Mouse (Mus musculus) liver, embryonic 14.5 days (tissue): ENCODE results near the gene Mafb. TPM values are rescaled to one million over a fixed set of nuclear protein-coding genes. Genes with fewer than 3 reads are reported as not detected.
A peak's percentile ranks its signal among the peaks of the same experiment; 100 is the strongest.

Experiments used
- ATAC-seq: fragments of 200-750 bp; cut with Nextera tagmentation; 2 replicates; pipeline ENCODE4 v1.8.0; 2017; ENCODE audit warnings: moderate number of reproducible peaks, mild to moderate bottlenecking, moderate library complexity; ENCODE audit not compliant: insufficient read depth
- DNase-seq, 3 experiments: peaks; one replicate each; pipeline ENCODE4 v3.0.0-alpha.2; 2012 to 2013; ENCODE audit warnings: low read depth in 3 of 3, low spot score in 3 of 3
- H3K27ac ChIP-seq: fragments of 300-500 bp; sonication (generic); 2 replicates; pipeline ENCODE4 v1.5.1; 2014; ENCODE audit warnings: moderate library complexity, mild to moderate bottlenecking, control low read depth, inconsistent platforms
- H3K27me3 ChIP-seq: fragments of 300-500 bp; sonication (generic); 2 replicates; pipeline ENCODE4 v1.6.1; 2014; ENCODE audit warnings: mild to moderate bottlenecking, low read length, moderate library complexity; ENCODE audit not compliant: control insufficient read depth, insufficient read depth
- H3K36me3 ChIP-seq: fragments of 300-500 bp; sonication (generic); replicated peaks from 2 replicates; pipeline ENCODE4 v1.6.1; 2014; ENCODE audit warnings: low read depth; ENCODE audit not compliant: control insufficient read depth, insufficient read depth
- H3K4me1 ChIP-seq, 2 experiments: fragments of 200-500 bp in 1 of 2; fragments of 300-500 bp in 1 of 2; sonication (generic) in 1 of 2; replicated peaks; 2 replicates each; pipeline ENCODE4 v1.6.1; 2012 to 2014; ENCODE audit warnings: antibody characterized with exemption in 1 of 2, inconsistent platforms in 1 of 2, low read length in 1 of 2; ENCODE audit not compliant: control insufficient read depth in 2 of 2, insufficient read depth in 2 of 2
- H3K4me2 ChIP-seq: fragments of 300-500 bp; sonication (generic); 2 replicates; pipeline ENCODE4 v1.6.1; 2014; ENCODE audit warnings: low read depth, mild to moderate bottlenecking, control low read depth, moderate library complexity
- H3K4me3 ChIP-seq, 2 experiments: fragments of 200-500 bp in 1 of 2; fragments of 300-500 bp in 1 of 2; sonication (generic) in 1 of 2; 2 replicates each; pipeline ENCODE4 v1.5.1; 2012 to 2014; ENCODE audit warnings: low read depth in 2 of 2, low read length in 2 of 2, mild to moderate bottlenecking in 2 of 2, control low read depth in 1 of 2, inconsistent platforms in 1 of 2, moderate library complexity in 1 of 2; ENCODE audit not compliant: insufficient read depth in 1 of 2
- H3K9ac ChIP-seq: fragments of 300-500 bp; sonication (generic); replicated peaks from 2 replicates; pipeline ENCODE4 v1.6.1; 2014; ENCODE audit warnings: mild to moderate bottlenecking, control low read depth, moderate library complexity
- H3K9me3 ChIP-seq: fragments of 300-500 bp; sonication (generic); 2 replicates; pipeline ENCODE4 v1.6.1; 2016; ENCODE audit warnings: low read length, mixed read lengths; ENCODE audit not compliant: control insufficient read depth
- CTCF ChIP-seq: IDR thresholded peaks from 2 replicates; pipeline ENCODE4 v1.5.1; 2016; ENCODE audit warnings: antibody characterized with exemption, low read depth, control low read depth
- EP300 ChIP-seq: IDR thresholded peaks from 2 replicates; pipeline ENCODE4 v1.6.1; 2016; ENCODE audit warnings: antibody characterized with exemption, low read depth
- WGBS: fragments of 180-500 bp; shearing (Covaris S2); extraction: QIAGEN DNeasy Blood & Tissue Kit; methylation state at CpG from one replicate; pipeline ENCODE4 v1.1.7; 2014; ENCODE audit not compliant: insufficient replicate concordance; 5-methylcytosine and 5-hydroxymethylcytosine counted together
- polyA plus RNA-seq, 2 experiments: library from polyadenylated mRNA; depleted of rRNA in 1 of 2; stranded (reverse) in 1 of 2; unstranded in 1 of 2; fragments of >200 nt; fragmentation: Nextera tagmentation in 1 of 2; extraction: Ambion mirVana in 1 of 2; gene quantifications; 2 replicates each; pipeline versions ENCODE4 v1.2.1 to v1.2.3; 2012 to 2014

Mafb gene
- polyA plus RNA-seq, 2 experiments, result 2.0 to 2.3 TPM

DNA sequence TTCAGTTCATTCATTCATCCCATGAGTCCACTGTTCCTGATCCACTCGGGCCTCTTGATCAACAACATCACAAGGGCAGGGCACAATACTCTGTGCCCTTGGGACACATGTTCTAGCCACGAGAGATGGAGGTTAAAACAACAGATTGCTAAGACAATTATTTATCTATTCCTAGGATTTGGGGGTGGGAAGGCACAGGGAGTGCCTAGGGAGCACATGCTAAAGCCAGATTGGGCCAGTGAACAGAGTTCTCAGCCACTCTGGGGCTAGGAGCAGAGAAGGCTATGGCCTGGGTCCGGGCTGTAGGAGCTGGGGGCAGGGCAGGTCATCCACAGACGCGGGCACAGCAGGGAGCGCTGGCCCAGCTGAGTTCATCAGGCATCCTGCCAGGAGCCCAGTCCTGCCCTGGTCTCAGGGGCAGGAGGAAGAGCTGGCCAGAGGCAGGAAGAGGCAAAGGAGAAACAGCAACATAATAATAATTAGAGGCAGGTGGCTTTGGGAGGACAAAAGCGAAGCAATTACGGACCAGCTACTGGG lies 15.8 kb downstream of the Mafb start:
- Histone ChIP-seq H3K27ac (no peak overlapping the region), H3K9me3 (no peaks in the 10 kb centered on the region), H3K4me3 (no peak overlapping the region), H3K4me2 (no peak overlapping the region), H3K36me3 (no peaks in the 10 kb centered on the region), H3K9ac (no peak overlapping the region), H3K27me3 (no peaks in the 10 kb centered on the region), H3K4me1 (peaks cover 0 to 13% of the 10 kb centered on the region in 2 experiments; a peak in 2 of 4 replicates)
- DNase-seq (no peak), ATAC-seq (no peak)
- WGBS, result 45% methylated on average over 8 of the region's 8 CpGs
- TF ChIP-seq EP300, result no peak
- TF ChIP-seq CTCF, result no peak

DNA sequence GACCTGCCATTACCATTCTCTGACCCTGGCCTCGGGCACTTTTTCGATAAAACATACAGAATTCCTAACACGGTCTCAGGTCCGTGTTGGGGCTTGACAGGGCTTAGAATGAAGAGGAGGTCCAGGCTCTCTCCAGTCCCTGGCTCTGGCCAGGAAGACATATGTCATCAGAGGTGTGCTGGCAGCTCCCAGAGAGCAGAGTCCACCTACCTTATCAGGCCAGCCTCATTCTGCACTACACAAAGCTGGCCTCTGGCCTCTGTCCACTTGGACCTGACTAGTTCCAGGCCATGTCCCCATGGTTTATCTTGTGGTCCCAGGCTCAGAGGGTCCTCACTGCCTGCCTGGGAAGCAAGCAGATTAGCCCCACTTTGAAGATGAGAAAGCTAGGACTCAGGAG lies 17.3 kb downstream of the Mafb start:
- H3K27ac ChIP-seq, result no peak overlapping the region
- H3K9ac ChIP-seq, result no peak overlapping the region
- H3K4me3 ChIP-seq, result no peak overlapping the region
- peaks cover 0 to 13% of the 10 kb centered on the region in 2 experiments; a peak in 2 of 4 replicates for H3K4me1 ChIP-seq
- 54% methylated on average over 4 of the region's 4 CpGs for WGBS
- ATAC-seq, result peak; percentile 76
- no peaks in the 10 kb centered on the region for H3K9me3 ChIP-seq
- no peak overlapping the region for H3K4me2 ChIP-seq
- H3K36me3 ChIP-seq, result no peaks in the 10 kb centered on the region
- TF ChIP-seq CTCF, result no peak
- TF ChIP-seq EP300, result no peak
- no peaks in the 10 kb centered on the region for H3K27me3 ChIP-seq
- DNase-seq, result peak in 1 of 3 experiments; percentile 17

DNA sequence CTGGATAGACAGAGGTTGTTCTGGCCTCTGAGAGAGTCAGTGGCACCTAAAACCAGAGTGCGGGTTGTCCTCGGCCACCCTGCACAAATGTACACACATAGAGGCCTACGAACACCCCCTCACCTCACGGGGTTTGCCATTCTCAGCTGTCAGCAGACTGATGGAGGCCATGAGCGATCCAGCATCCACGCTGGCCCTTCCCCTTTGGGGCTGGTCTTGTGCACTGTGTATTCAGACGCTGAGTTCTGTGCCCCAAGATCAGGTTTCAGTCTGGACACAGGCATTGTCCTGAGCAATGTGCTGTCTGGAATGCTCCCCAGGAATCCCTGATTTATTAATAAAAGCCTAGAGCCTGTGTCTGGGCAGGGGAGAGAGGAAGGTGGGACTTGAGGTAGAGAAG lies 18.1 kb downstream of the Mafb start:
- Histone ChIP-seq H3K27me3 (no peaks in the 10 kb centered on the region), H3K9me3 (no peaks in the 10 kb centered on the region), H3K27ac (no peak overlapping the region; the same call in 1 of the 2 replicates), H3K36me3 (no peaks in the 10 kb centered on the region), H3K9ac (no peak overlapping the region), H3K4me3 (no peak overlapping the region), H3K4me2 (no peak overlapping the region), H3K4me1 (peaks cover 0 to 14% of the 10 kb centered on the region in 2 experiments; a peak in 2 of 4 replicates)
- TF ChIP-seq EP300 (no peak), CTCF (no peak)
- 53% methylated on average over 7 of the region's 7 CpGs for WGBS
- DNase-seq (no peak), ATAC-seq (peak; percentile 42; the same call in 1 of the 2 replicates)

DNA sequence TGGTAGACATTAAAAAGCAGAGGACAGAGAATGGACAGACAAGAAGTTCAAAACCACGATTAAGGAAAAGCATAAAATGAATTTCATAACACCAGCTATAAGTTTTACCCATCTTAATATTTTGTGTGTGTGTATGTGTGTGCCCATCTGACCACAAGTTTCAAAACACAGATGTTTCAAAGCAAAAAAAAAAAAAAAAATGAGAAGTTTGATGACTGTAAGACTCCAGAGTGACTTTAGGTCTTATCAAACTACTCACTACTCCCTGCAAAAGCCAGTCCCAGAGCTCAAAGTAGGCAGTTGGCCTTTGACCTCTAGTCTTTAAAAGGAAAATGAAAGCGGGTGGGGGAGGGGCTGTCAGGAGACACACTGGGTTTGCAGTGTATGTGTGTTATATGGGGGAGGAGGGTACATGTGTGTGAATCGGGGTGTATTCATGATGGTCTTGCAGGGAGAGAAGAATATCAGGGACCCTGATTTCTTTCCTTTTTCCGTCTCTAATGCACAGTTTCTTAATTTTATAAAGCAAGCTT lies 18.7 kb downstream of the Mafb start:
- Histone ChIP-seq H3K4me2 (no peak overlapping the region), H3K27me3 (no peaks in the 10 kb centered on the region), H3K27ac (no peak overlapping the region), H3K9me3 (no peaks in the 10 kb centered on the region), H3K9ac (no peak overlapping the region), H3K36me3 (no peaks in the 10 kb centered on the region), H3K4me1 (peaks cover 0 to 14% of the 10 kb centered on the region in 2 experiments; a peak in 2 of 4 replicates), H3K4me3 (no peak overlapping the region)
- ATAC-seq (no peak; the same call in 1 of the 2 replicates), DNase-seq (peak in 1 of 3 experiments; percentile 36)
- 43% methylated on average over 4 of the region's 4 CpGs for WGBS
- TF ChIP-seq CTCF, result no peak
- no peak for TF ChIP-seq EP300

DNA sequence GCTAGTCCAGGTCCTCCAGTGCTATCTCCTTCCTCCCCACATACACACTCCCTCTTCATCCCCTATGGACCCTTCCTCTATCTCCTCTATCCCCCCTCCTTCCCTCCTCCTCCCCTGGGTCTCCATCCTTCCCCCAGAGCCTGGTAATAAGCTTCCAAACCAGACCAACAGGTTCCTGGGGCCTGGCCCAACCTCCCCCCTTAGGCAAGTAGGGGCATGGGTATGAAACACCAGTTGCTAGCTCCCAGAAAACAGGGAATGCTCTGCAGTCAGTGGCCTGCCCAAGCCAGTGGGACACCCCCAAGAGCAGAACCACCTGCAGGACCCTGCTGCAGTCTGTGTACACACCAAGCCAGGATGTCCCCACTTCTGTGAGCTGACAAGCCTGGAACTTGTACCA lies 21.2 kb downstream of the Mafb start:
- no peaks in the 10 kb centered on the region for H3K36me3 ChIP-seq
- no peak for ATAC-seq

More for the DNA sequence above, 21.2 kb downstream of the Mafb start:
- H3K9ac ChIP-seq, result no peak overlapping the region
- no peak overlapping the region for H3K27ac ChIP-seq
- H3K9me3 ChIP-seq, result no peaks in the 10 kb centered on the region
- H3K4me2 ChIP-seq, result no peak overlapping the region
- DNase-seq, result no peak
- H3K4me1 ChIP-seq, result peaks cover 0 to 11% of the 10 kb centered on the region in 2 experiments; a peak in 2 of 4 replicates
- TF ChIP-seq CTCF (no peak), EP300 (no peak)
- no peaks in the 10 kb centered on the region for H3K27me3 ChIP-seq
- no peak overlapping the region for H3K4me3 ChIP-seq
